Mouse (Mus musculus) erythroblast, embryonic 14.5 days (primary cell): ENCODE measurements around the gene Olfr519. TPM values are rescaled to one million over a fixed set of nuclear protein-coding genes. Genes with fewer than 3 reads are reported as not detected.

Source experiments
- H3K27me3 ChIP-seq: 2 replicates; pipeline ENCODE4 v1.6.1; 2012; ENCODE audit warnings: inconsistent platforms; ENCODE audit not compliant: control insufficient read depth
- H3K36me3 ChIP-seq: 2 replicates; pipeline ENCODE4 v1.6.1; 2012; ENCODE audit warnings: mild to moderate bottlenecking, inconsistent platforms; ENCODE audit not compliant: control insufficient read depth
- H3K4me1 ChIP-seq: 2 replicates; pipeline ENCODE4 v1.6.1; 2012; ENCODE audit warnings: inconsistent platforms; ENCODE audit not compliant: control insufficient read depth
- H3K4me3 ChIP-seq: replicated peaks from 2 replicates; pipeline ENCODE3; 2012; ENCODE audit warnings: moderate library complexity, mild to moderate bottlenecking, inconsistent platforms
- H3K9me3 ChIP-seq: 2 replicates; pipeline ENCODE4 v1.6.1; 2012; ENCODE audit warnings: low read length, inconsistent platforms, mixed read lengths; ENCODE audit not compliant: control insufficient read depth
- GATA1 ChIP-seq: IDR thresholded peaks from 2 replicates; pipeline ENCODE4 v1.6.1; 2012; ENCODE audit warnings: low read length, inconsistent platforms, mixed read lengths
- TAL1 ChIP-seq: IDR thresholded peaks from 3 replicates; pipeline ENCODE4 v1.6.1; 2012; ENCODE audit warnings: low read length, inconsistent platforms, mixed read lengths
- polyA plus RNA-seq: library from polyadenylated mRNA; stranded (reverse); fragments of >175 nt; gene quantifications from 2 replicates; pipeline ENCODE4 v1.2.3, GENCODE M21; 2012

The Olfr519 gene
- polyA plus RNA-seq, 1 experiment = not detected

DNA sequence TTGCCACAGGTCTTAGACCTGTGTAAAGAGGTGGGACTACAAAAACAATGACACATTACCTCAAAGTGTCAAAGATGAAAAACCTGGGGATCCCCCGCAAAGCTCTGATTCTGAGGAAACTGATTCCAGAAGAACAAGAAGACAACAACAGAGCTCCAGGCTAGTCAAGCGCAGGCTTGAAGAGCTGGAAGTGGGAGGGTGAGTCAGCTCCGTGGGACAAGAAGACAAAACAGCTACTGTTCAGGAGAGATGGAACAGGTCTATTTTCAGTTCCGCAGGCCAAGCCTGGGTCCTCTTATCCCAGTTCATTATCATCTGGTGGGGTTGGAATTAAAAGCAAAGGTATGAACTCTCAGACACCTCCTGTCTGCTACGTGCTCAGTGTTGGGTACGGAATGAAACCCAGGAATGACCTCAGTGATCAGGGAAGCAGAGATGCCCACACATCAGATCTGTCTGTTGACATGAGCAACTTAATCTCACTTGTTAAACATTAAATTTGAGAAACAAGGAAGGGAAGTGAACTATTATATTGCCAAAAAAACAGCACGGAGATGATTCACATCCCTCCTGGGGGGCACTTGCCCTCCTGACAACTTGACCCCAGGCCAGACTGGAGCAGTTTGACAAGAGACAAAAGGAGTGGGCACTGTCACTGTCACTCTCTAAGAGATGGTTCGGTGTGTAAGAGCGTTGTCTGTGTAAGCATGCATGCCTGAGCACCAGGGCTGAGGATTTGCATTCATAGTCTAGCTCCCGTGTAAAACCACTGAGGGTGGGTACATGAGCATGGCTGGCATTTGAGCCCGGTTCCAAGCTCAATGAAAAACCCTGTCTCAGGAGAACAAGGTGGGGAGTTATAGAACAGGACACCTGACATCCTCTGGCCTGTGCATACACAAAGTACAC is 34.3 kb upstream of the Olfr519 start:
- Histone ChIP-seq H3K9me3 (no peaks in the 10 kb centered on the region; the same call in 1 of the 2 replicates), H3K4me3 (no peak overlapping the region), H3K36me3 (no peaks in the 10 kb centered on the region), H3K27me3 (peaks cover 5% of the 10 kb centered on the region; the same call in 1 of the 2 replicates), H3K4me1 (no peaks in the 10 kb centered on the region)
- TF ChIP-seq TAL1 (no peak), GATA1 (no peak)

- H3K27me3 ChIP-seq = peaks cover 3% of the 10 kb centered on the region; the same call in 1 of the 2 replicates
- H3K4me1 ChIP-seq = no peaks in the 10 kb centered on the region
- H3K4me3 ChIP-seq = no peak overlapping the region
- H3K36me3 ChIP-seq = no peaks in the 10 kb centered on the region
- no peak for TF ChIP-seq GATA1
- no peak for TF ChIP-seq TAL1
- H3K9me3 ChIP-seq = no peaks in the 10 kb centered on the region; the same call in 1 of the 2 replicates
Observed at GRCm38 (mm10) chr7:108927043-108927442, 32.8 kb upstream of the Olfr519 start.

GRCm38 (mm10) chr7:108903969-108904368 is 9.7 kb upstream of the Olfr519 start:
- TF ChIP-seq GATA1 = no peak
- no peak for TF ChIP-seq TAL1
- no peaks in the 10 kb centered on the region for H3K4me1 ChIP-seq
- H3K27me3 ChIP-seq = no peaks in the 10 kb centered on the region
- no peak overlapping the region for H3K4me3 ChIP-seq
- H3K36me3 ChIP-seq = no peaks in the 10 kb centered on the region
- H3K9me3 ChIP-seq = no peaks in the 10 kb centered on the region

DNA sequence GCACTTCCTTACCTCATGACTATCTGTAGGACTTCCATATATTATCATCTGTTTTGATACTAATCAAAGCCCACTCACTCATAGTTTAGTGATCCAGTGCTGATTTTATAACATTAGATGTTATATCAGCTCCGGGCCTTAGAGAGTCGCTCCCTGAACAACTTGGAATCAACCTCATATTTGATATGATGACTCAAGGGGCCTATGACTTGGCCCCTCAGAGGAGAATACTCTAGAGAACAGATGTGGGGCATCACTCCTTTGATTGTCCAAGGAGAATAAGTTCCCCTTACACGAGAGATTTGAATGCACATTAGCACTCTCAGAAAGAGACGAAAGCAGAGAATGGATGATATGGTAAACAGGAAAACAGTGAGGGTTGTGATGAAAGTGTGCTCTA is 9.3 kb downstream of the Olfr519 start, which contains the start of gene Olfr518:
TSS of gene Olfr518 (minus strand) at position 101 of the 400 bp plus-strand sequence.
- TF ChIP-seq TAL1 (no peak), GATA1 (no peak)
- Histone ChIP-seq H3K4me3 (no peak within 1 kb of the TSS), H3K36me3 (no peaks in the 10 kb centered on the region), H3K27me3 (no peaks in the 10 kb centered on the region), H3K9me3 (no peaks in the 10 kb centered on the region), H3K4me1 (no peaks in the 10 kb centered on the region)

- H3K27me3 ChIP-seq = no peaks in the 10 kb centered on the region
- no peak within 1 kb of the TSS for H3K4me3 ChIP-seq
- no peaks in the 10 kb centered on the region for H3K4me1 ChIP-seq
- H3K36me3 ChIP-seq = no peaks in the 10 kb centered on the region
- no peak for TF ChIP-seq GATA1
- TF ChIP-seq TAL1 = no peak
- H3K9me3 ChIP-seq = no peaks in the 10 kb centered on the region
Observed at GRCm38 (mm10) chr7:108872279-108872678, 21.9 kb downstream of the Olfr519 start, which contains the start of gene Olfr517. Gene Olfr517, minus strand, starts transcription at chr7:108872379.

GRCm38 (mm10) chr7:108850429-108850828 is 43.8 kb downstream of the Olfr519 start, which contains the start of gene Olfr516:
Gene Olfr516, minus strand, starts transcription at chr7:108850529.
- Histone ChIP-seq H3K9me3 (no peaks in the 10 kb centered on the region), H3K36me3 (no peaks in the 10 kb centered on the region), H3K27me3 (no peaks in the 10 kb centered on the region), H3K4me1 (no peaks in the 10 kb centered on the region), H3K4me3 (no peak within 1 kb of the TSS)
- TF ChIP-seq GATA1 (no peak), TAL1 (no peak)

Other genes starting within 250 kb of the Olfr519 start
- 0.02 TPM in 1 of 2 replicates, not detected in the other for gene Olfr509, start 242.5 kb downstream of the Olfr519 start, polyA plus RNA-seq
- not detected in 2 replicates for gene Olfr510, start 228.0 kb downstream of the Olfr519 start, polyA plus RNA-seq
- gene Olfr512, start 181.1 kb downstream of the Olfr519 start, polyA plus RNA-seq = not detected in 2 replicates
- not detected in 2 replicates for gene Olfr513, start 143.4 kb downstream of the Olfr519 start, polyA plus RNA-seq
- gene Olfr514, start 68.4 kb downstream of the Olfr519 start, polyA plus RNA-seq = not detected in 2 replicates
- gene Olfr516, start 43.9 kb downstream of the Olfr519 start, polyA plus RNA-seq = not detected in 2 replicates
- gene Olfr517, start 22.0 kb downstream of the Olfr519 start, polyA plus RNA-seq = not detected in 2 replicates
- gene Olfr518, start 9.4 kb downstream of the Olfr519 start, polyA plus RNA-seq = 0.01 TPM in 1 of 2 replicates, not detected in the other
- not detected in 2 replicates for gene Nlrp10, start 35.8 kb upstream of the Olfr519 start, polyA plus RNA-seq
- gene Eif3f, start 40.0 kb upstream of the Olfr519 start, polyA plus RNA-seq = 37.1 and 38.6 TPM in 2 replicates
- 0.01 TPM in 1 of 2 replicates, not detected in the other for gene Tub, start 55.9 kb upstream of the Olfr519 start, polyA plus RNA-seq
- gene Ric3, start 188.9 kb upstream of the Olfr519 start, polyA plus RNA-seq = 0.07 TPM in 1 of 2 replicates, not detected in the other